Mouse (Mus musculus) left cerebral cortex, adult 8-10 months (tissue): Measurements from ENCODE around the gene Dync1i2. TPM values are rescaled to one million over a fixed set of nuclear protein-coding genes. Genes with fewer than 3 reads are reported as not detected.

Source experiments
- DNase-seq, 2 experiments: peaks; one replicate each; pipeline ENCODE4 v3.0.0; 2022; ENCODE audit warnings: low spot score in 2 of 2
- total RNA-seq, 4 experiments: library from RNA; stranded (reverse); gene quantifications; 2 replicates each; pipeline ENCODE4 v1.2.4; 2022

Gene Dync1i2
- total RNA-seq = 100 to 1,000 TPM; 119 to 130 (median 126) TPM

- DNase-seq = peak; percentile 82 to 94
These were observed at the start of gene Dync1i2 for GRCm38 (mm10) chr2:71211591-71212359. Gene Dync1i2 (plus strand): TSS chr2:71211706.

- no peak for DNase-seq
These were observed 48.5 kb upstream of the Dync1i2 start for GRCm38 (mm10) chr2:71162831-71163621.

GRCm38 (mm10) chr2:71167211-71167610 is 44.3 kb upstream of the Dync1i2 start:
- no peak for DNase-seq

DNA sequence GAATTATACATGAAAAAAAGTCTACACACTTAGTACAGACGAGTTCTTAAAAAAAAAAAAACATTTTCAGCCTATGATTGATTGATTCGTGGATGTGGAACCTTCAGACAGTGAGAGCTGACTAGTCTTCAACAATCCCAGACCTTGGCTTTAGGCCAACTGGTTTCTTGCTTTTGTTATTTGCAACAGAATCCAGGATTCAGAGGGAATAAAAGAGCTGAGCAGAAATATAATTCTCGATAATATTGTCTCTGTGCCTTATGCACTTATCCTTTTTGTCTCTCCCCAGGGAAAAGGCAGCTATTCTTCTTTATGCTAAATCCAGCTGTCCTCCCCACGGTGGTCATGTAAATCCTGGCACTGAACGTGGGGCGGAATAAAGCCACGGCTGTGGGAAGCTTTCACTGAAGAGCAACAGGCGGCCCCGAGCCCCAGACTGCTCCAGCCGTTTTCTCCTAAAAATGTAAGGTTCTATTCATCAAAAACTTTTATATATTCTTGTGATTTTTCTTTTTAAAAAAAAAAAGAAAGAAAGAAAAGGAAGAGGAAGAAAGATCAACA is 43.0 kb upstream of the Dync1i2 start:
- DNase-seq = no peak

GRCm38 (mm10) chr2:71173031-71173430 is 38.5 kb upstream of the Dync1i2 start:
- DNase-seq = no peak

- DNase-seq = no peak
These were observed 34.9 kb upstream of the Dync1i2 start for GRCm38 (mm10) chr2:71176329-71177249.

DNA sequence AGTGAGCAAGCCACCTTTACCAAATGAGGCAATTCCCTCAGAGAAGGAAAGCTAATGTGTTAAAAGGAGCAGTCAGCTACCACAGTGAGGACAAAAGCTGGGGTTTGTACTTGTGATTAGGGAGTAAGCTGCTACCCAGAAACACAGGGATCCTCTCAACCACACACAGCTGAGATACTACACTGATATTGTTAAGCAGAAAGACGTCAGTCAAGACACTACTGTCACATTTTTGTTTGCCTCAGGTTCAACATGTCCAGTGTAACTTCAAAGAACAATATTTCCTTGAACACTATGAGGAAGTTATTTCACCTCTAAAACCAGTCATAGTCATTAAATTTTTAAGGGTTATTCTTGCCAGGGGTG is 34.3 kb upstream of the Dync1i2 start:
- DNase-seq = no peak

- DNase-seq = no peak
These were observed 33.7 kb upstream of the Dync1i2 start for GRCm38 (mm10) chr2:71177760-71178159.

DNA sequence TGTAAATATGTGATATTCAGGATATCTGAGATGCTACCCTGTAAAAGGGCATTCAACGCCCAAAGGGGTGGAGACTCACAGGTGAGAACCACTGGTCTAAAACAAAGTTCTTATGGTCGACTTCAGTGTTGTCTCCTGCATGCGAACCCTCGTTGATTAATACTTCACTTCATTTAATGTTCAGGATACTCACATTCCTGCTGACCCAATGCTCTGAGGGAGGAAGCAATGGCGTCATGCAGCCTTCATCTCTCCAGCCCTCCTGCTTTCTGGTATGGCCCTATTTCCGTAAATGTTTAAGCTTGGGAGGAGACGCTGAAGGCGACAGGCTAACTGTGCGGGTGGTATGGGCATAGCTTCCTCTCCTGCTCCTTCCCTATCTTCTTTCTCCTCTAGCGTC is 31.8 kb upstream of the Dync1i2 start:
- no peak for DNase-seq

GRCm38 (mm10) chr2:71180566-71181217 is 30.8 kb upstream of the Dync1i2 start:
- DNase-seq = no peak

GRCm38 (mm10) chr2:71187950-71188349 is 23.6 kb upstream of the Dync1i2 start:
- DNase-seq = no peak

DNA sequence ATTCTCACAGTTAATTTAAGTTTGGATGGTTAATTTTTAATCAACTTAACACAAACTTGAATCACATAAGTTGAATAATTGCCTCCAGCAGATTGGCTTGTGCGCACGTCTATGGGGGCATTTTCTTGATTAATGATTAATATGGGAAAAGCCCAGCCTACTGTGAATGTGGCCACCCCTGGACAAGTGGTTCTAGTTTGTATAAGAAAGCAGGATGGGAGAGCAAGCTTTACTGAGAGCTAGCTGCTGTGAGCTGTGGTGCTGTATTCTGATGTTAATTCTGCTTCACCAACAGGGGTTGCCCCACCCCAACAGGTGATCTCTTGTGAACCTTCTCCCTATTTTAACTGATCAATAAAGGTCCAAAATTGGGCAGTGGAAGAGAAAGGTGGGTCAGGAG is 22.6 kb upstream of the Dync1i2 start:
- DNase-seq = no peak

GRCm38 (mm10) chr2:71191391-71192194 is 19.9 kb upstream of the Dync1i2 start:
- no peak for DNase-seq

DNA sequence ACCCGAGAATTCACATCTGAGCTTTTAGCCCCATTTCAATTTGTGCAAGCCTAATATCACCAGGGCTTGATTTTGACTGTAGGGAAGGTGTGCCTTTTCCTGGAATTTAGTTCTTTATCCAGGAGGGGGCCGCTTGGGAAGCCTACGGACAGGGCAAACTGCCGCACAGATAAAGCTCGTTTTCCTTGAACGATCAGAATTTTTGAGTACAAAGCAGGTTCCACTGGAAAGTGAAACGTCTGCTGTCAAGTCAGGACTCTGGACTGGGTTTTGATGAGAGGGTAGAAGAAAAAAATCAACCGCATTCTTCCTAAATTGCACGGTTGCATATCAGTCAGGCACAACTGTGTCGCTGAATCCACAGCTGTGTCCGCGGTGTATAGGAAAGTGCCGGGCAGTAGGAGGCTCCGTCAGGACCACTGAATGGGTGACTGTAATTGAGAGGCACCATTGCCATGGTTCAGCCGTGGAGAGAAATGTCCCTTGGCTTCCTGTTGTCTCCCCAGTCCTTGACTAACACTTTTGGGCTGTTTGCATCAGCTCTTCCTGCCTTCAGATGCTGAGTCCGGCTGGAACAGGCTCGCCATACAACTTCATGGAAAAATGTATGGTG is 19.2 kb upstream of the Dync1i2 start:
- no peak for DNase-seq

DNA sequence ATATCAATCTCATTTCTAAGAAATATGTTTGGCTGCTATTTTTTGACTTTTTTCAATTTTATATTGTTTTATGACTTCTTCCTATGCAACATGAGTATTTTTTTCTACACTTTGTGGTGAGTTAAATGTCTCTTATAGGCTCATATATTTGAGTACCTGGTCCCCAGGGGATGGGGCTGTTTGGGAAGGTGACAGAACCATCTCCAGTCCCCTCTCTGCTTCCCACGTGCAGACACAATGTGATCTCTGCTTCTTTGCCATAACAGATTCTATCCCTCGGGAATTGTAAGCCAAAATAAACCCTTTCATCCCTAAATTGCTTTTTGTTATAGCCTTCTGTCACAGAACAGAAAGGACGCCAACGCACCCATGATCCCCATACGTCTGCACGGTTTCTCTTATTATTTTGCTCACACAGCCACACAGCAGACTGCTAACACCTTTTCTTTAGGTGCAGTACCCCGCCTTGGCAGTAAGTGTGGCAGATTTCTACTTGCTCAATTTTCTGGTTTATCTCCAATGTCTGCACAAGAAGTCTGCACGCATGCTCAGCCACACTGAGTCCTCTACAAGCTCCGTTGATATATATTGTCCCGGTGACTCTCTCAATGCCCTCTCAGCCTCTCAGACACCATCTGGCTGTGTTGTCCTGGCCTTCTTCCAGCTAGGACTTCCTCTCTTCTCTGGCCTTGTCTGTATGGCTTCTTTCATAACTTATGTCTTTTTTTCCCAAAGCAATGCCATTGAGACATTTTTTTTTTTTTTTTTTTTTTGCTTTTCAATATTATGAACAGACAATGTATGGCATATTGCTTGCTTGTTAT is 17.2 kb upstream of the Dync1i2 start:
- DNase-seq = no peak

GRCm38 (mm10) chr2:71196947-71197346 is 14.6 kb upstream of the Dync1i2 start:
- no peak for DNase-seq

DNA sequence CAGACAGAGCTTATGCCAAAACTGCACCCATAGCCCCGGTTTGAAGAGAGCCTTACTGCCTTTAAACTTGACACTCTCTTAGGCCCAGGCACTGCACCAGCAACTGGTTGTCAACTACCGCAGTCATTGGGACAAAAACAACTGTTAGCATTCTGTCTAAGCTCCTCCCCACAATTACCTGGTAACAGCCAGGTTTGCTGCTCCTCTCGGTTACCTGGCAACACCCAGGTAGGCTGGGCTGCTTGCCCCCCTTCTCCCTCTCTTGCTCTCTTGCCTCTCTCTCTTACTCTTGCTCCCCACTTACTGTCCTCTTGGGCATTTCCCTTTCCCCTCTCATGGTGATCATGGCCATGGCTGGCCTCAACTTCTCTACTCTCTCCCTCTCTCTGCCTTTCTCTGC is 12.6 kb upstream of the Dync1i2 start:
- DNase-seq = no peak

DNA sequence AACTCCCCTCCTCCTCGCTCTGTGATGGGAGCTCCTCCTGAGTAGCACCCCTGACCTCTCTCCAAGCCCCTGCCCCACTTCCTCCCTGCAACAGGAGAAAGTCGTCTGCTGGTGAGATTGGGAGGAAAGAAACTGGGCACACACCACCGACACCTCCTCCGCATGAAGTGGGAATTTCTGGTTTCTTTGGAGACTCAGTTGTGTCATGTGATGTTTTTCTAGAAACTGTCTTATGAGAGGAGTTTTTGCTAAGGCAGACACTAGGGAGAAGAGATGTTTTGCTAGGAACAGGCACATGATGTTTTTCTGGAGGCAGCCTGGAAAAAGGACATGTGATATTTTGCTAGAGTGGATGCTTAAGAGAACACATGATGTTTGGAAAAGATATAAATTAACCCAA is 11.0 kb upstream of the Dync1i2 start:
- DNase-seq = no peak

- DNase-seq = no peak
These were observed 9.6 kb upstream of the Dync1i2 start for GRCm38 (mm10) chr2:71201886-71202285.
